Mouse (Mus musculus): ENCODE measurements around the gene Fam117a.

The Fam117a gene

DNA sequence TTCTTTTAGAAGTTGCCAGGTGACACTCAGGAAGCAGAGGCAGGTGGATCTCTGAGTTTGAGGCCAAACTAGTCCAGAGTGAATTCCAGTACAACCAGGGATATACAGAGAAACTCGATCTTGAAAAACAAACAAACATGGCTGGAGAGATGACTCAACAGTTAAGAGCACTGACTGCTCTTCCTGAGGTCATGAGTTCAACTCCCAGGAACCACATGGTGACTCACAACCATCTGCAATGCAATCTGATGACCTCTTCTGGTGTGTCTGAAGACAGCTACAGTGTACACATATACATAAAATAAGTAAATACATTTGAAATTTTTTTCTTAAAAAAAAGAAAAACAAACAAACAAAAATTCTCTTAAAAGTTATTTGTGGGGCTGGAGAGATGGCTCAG, 6.2 kb upstream of the Fam117a start:
- CTCF ChIA-PET, result no interaction called here

DNA sequence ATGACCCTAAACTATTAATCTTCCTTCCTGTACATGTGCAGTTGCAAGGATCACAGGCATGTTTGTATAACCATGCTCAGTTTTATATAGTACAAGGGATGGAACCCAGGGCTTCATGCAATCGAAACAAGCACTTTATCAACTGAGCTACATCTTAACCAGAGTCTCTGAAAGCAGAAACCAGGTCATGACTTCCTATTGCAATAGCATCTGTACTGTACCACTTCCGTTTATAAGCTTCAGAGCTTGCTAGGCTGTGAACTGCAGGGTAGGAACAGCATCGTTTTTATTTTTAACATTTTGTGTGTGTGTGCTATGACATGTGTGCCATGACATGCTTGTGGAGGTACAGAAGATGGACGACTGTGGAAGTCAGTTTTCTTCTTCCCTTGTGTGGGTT, 3.6 kb upstream of the Fam117a start:
- CTCF ChIA-PET, result no interaction called here

DNA sequence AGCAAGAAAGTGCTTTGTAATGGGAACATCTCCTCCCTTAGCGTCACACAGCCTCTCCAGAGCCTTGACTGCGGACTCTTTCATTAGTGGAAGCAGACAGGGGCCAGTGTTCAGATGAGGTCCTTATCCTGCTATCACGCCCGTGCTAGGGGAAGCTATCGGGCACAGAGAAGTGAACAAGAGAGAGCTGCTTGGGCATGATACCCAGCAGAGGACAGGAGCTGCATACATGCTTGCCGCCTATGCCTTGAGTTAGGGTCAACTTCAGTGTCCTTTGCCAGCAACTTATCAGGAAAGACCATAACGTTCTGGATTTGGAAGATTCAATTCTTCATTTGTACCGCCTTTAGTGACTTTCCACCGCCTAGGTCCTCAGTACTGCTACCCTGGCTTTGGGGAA, 3.0 kb upstream of the Fam117a start:
- CTCF ChIA-PET, result interaction anchor here (0.5 kb wide), 1 partner anchor 21 kb away, joined by 3 read pairs; no protein-coding TSS in a partner anchor

DNA sequence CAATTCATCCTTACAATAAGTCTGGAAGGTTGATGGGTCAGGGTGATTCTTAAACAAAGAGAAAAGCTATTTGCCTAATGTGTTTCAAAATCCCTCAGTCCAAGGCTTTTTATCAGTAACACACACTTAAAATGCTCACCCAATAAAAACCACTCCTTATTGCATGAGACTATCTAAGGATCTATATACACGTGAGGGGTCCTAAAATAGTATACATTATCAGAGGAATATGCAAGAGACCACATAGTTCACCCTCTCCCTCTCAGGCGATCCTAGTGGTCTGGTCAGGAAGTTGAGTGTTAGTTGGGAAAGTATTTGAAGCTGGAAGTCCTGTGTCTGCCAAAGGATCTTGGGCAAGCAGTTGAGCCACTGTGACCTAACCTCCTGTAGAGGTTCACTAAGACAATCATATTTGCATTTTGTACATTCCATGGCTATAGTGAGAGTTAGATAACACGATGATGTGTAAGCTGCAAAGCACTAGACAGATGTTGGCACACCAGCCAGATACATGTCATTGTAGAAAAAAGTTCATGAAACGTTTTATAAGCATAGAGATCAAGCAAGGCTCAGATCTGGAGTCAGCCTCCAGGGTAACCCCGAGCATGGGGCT, 2.3 kb upstream of the Fam117a start:
- CTCF ChIA-PET, result interaction anchor here (0.5 to 0.6 kb wide), 2 partner anchors 22 to 51 kb away, joined by 3 read pairs; no protein-coding TSS in a partner anchor

DNA sequence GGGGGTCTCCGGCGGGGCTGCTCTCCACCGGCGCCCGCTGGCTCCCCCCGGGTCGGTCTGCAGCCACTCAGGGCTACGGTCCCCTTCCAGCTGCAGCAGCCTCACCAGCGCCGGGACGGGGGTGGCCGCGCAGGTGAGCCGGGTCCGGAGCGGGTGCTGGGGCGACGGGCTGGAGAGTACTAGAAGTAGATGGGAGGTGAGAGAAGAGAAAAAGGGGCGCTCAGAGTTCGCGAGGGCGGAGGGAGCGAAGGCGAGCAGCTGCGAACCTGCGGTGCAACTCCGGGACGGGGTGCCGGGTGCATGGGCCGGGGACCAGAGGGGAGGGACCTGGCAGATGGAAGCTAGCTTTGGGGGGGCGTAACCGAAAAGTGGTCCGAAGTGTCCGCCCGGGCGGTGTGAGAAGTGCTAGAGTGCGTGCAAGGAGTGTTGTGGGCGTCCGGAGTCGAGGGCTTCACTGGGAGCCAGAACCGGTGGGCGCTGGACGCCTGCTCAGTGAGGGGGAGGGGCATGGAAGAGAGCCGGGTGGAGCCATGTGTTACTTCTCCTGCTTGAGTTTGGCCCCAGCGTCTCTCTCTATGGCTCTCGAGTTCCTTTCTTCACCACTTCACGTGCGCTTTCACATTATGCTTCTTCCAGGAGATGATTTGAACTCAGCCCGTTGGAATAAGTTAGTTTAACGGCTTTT, 453 bp downstream of the Fam117a start:
- CTCF ChIA-PET, result no interaction called here

DNA sequence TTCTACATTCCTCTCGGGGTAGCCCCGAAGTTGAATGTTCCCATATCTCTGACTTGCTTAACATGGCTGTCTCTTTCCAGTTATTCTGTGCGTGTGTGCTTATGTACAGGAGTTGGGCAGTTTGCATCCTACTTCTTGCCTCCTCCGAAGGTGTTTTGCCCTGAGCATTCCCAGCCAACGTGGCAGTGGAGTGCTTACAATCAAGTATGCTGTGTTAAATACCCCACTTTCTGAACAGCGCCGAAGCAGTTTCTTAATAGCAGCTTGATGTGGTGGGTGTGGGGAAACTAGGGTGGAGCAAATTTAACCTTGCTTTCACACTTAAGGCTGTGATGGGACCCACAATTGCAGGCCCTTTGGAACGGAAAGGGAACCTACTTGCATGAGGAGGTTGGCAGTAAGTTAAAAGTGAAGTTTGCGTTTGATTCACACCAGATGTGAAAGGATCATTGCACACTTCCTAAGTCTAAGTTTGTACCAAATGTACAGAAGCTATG, 1.1 kb downstream of the Fam117a start:
- CTCF ChIA-PET, result no interaction called here

DNA sequence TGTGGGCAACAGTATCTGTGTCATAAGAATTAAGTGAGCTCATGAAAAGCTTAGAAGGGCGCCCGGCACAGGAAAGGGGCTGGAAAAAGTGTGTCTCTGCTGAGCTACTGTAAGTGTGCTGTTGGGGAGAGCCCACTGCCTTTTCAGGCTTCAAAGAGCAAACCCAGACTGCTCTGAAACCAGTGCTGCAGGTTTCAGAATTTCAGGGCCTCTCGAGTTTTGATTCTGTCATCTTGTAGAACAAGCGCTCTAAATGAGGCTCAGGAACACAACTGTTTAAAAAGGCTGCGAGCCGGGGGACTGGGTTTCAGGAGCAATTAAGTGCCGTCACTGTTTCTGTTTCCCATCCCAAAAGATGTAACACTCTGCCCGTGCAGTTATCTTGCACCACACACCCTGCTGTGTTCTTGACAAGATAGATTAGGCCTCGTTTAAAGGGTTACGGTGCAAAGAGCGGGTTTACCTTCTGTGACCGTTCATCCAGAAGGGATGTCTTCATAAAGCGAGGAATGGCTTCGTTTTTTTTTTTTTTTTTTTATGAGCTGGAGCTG, 2.7 kb downstream of the Fam117a start:
- CTCF ChIA-PET, result interaction anchor here (0.7 to 1.1 kb wide), 3 partner anchors 39 to 971 kb away, joined by 3 read pairs; no protein-coding TSS in a partner anchor

DNA sequence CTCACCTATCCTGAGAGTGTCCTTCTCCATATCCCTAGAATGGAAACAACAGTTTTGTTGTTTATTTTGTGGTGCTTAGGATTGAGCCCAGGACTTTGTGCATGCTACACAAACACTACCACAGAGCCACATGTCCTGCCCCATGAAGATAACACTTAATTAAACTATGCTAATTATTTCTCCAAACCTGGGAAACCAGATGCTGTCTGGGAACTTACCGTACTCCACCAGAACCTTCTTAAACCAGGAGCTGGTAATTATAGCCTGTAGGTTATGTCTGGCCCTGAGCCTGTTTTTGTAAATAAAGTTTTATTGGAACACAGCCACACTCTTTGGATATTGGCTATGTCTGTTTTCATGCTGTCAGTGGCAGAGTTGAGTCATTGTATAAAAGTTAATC, 3.4 kb downstream of the Fam117a start:
- CTCF ChIA-PET, result interaction anchor here (1.1 kb wide), 1 partner anchor 39 kb away, joined by 3 read pairs; no protein-coding TSS in a partner anchor

DNA sequence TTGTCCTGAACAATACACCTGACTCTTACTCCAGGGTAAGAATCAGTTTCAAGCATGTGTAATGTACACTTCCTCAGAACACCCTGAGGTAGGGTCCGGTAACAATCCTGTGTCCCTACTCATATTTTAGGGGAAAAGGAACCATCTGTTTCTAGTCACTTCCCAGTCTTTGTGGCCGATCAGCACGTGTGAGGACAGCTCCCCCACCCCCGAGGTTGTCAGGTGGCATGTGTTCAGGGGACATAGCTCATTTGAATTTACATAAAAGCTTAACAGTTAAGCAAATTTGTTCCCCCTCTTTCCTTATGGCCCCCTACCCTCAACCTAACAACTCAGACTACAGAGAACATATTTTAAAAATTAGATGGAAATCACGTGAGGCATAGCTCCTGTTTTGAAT, 3.8 kb downstream of the Fam117a start:
- CTCF ChIA-PET, result interaction anchor here (1.1 kb wide), 1 partner anchor 40 kb away, joined by 3 read pairs; no protein-coding TSS in a partner anchor

DNA sequence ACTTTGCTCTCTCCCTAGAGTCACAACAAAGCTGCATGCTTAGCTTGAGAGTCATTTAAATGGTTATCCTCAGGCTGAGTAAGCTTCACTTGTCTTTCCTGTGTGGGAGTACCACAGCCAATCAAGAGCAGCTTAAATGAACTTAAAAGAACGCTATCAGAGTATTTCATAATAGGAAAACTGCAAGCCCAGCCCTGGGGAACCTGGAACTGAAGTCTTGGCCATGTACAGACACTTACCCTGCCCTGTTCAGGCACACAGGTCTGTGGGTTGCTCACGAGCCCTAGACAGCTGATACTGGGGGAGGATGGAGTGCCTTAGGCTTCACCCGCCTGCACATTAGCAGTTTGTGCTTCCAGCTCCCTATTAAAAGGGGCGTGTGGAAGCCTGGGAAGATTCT, 6.4 kb downstream of the Fam117a start:
- CTCF ChIA-PET, result interaction anchor here (0.5 kb wide), 1 partner anchor 32 kb away, joined by 3 read pairs; no protein-coding TSS in a partner anchor

DNA sequence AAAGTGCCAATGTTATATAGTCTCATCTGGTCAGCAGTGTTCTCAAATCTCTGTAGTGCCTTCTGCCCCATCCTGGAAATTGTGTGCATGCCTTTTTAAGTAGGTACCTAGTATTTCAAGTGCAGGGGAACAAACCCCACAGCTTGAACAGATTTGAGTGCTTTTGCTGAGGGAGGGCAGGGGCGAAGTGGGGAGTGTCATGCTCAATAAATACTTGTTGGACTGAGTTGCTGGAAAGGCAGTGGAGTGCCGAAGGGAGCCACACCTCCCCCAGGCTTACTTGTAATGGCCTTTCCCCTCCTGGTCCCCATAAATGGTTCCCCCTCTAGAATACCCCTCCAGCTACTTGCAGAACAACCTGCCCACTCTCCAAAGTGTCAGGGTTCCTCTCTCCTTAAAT, 7.4 kb downstream of the Fam117a start:
- CTCF ChIA-PET, result no interaction called here

DNA sequence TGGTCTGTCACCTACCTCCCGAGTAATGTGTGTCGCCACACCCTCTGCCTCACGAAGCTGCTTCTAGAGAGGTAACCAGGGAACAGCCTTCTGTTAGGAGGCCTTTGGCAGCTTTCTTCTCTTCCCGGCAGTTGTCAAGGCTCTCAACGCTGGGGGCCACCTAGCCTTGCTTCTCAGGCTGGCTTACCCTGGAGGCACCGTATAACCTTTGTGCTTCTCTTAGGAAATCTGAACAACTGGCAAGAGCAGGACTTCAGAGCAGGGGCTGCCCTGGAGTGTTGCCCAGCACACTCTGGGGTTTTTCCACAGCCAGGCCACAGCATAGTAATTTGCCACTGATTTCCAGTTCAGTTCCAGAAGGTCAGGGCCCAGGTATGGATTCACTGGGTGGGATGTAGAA, 13.5 kb downstream of the Fam117a start:
- CTCF ChIA-PET, result interaction anchor here (1.1 kb wide), 1 partner anchor 27 kb away, joined by 4 read pairs; no protein-coding TSS in a partner anchor

DNA sequence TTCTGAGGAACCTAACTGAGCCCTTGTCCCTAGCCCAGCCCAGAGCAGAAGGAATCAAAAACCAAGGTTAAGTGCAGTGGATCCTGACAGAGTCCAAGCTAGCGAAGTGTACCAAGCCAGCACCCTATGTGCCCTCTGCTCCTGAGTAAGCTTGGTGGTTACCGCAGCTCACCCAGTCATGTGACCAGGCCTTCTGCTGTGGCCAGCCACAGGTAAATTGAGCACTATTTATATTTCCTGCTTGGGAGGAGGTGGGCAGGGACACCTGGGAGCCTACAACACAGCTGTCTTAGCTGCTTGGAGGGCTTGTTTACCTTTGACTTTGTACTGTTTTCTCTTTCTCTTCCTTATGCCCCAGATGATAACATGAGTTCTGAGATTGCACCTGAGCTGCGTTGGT, 14.1 kb downstream of the Fam117a start:
- CTCF ChIA-PET, result interaction anchor here (0.9 to 1.1 kb wide), 2 partner anchors 28 to 323 kb away, joined by 4 to 11 read pairs; no protein-coding TSS in a partner anchor

DNA sequence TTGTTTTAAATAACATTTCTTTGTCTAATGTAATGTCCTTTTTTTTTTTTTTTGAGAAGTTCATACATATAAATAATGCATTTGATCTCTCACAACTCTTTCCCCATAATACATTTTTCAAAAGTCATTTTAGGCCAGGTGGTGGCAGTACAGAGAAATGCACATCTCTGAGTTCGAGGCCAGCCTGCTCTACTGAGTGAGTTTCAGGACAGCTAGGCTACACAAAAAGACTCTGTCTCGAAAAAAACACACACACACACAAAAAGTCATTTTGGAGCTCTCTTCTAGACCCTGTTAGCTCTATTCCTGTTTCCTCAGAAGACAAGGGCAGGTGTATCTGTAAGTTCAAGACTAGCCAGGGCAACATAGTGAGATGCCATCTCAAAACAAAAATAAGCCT, 15.9 kb downstream of the Fam117a start:
- CTCF ChIA-PET, result interaction anchor here (0.7 to 0.8 kb wide), 2 partner anchors 120 to 1469 kb away, joined by 4 to 9 read pairs; no protein-coding TSS in a partner anchor

DNA sequence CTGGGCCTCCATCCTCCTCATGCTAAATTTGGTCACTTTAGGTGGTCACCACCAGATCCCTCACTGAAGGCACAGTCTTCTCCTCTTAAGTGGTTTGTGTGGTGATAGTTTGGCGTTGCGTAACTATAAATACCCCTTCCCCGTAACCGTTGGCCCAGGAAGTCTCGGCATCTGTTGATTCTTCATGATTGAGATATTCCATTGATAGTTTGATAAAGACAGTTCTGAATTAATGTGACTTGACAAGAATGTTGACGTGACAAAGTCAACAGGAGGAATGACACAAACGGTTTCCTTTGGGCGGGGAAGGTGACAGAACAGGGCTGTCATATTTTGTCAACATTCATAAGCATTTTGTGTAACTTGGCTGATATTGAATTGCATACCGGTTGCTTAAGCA, 16.4 kb downstream of the Fam117a start:
- CTCF ChIA-PET, result interaction anchor here (0.7 kb wide), 1 partner anchor 1469 kb away, joined by 9 read pairs; no protein-coding TSS in a partner anchor

DNA sequence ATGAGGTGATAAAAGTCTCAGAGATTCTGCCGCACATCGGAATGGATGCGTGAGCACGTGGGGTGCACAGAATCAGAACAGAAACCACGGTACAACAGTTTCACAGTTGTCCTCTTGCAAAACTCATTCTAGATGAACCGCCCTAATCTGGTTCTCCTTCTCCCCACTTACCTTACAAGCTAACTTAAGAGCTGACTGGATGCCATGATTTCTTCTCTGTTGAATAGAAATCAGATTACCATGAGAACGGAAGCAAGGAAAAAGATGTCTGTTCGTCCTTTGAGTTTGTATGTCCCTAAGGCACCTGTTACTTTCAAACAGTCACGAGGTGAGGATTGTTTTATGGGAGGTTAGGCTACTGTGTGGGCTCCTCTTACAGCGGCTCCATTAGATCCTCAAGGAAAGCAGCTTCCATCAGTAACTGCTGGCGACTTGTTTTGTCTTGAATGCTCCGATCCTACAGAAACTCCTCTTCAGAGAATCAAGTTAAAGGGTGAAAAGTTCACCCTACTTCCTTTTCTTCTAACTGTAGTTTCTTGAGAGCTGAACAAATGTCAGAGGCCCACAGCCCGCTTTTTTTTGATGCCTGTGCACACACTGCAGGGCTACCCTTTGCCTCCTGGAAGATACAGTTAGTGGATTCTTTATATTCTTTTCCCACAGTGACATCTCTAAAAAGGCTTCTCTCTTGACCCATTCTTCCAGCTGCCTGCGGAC, 17.6 kb downstream of the Fam117a start:
- CTCF ChIA-PET, result no interaction called here

DNA sequence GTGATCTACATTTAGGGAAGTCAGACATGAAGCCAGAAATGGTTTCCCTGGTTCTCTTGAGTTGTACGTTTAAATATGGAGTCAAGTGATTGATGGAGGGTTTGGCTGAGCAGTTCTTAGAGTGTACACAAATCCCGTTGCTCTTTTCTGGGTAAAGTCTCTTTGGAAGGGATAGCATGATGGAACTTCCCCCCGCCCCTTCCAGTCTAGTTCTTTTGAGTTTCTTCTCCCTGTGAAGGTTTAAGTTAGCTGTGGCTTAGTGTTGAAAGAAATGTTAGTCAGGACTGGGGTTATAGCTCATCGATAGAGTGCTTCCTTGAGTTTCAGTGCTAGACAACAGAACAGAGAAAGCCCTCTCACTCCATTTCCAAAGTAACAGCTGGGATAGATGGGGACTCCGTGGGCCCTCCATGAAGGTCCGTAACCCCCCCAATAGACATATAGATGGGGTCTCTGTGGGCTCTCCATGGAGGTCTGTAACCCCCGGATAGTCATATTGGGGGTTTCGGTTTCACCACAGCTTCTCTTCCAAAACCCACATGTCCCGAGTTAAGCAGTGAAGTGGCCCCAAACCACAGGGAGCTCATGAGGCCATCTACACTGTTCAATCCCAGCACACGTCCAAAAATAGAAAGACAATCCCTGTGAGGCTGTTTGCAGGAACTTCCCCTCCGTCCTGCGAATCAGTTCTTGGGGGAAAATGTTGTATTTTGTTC, 18.3 kb downstream of the Fam117a start:
- CTCF ChIA-PET, result interaction anchor here (1.6 kb wide), 1 partner anchor 96 kb away, joined by 4 read pairs; no protein-coding TSS in a partner anchor

DNA sequence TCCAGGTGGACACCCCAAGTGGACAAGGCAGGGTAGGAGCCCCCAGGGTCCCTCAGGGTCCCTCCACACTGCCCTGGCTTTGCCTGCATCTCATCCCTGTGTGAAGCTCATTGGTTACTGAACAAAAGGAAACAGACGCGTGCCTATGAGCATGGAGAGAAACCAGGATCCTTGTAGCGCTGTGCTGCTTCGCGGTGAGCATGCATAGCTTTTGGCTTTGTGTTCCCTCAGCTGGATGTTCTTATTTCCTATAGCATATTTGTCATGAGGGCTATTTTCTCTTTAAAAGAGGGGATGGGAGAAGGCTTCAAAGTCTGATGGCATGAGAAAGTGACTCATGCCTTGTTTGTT, 18.8 kb downstream of the Fam117a start:
- CTCF ChIA-PET, result interaction anchor here (0.5 to 1.6 kb wide), 2 partner anchors 97 to 771 kb away, joined by 4 read pairs; no protein-coding TSS in a partner anchor

DNA sequence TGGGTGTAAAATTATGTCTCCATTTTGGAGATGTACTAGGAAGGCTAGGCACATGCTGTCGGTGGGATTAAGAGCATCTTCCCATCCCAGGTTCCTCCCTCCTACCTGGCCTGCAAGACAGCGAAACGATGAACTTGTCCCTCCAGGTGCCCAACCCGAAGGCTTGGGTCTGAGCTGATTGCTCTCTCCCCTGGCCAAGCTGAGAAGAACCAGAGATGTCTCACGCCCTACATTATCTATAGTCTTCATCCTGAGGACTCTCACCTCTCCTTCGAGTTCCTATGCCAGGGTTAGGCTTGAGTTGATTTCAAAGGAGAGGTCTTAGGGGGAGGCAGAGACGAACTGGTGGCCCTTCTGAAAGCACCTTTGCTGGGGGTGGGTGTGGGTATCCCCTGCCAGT, 19.2 kb downstream of the Fam117a start:
- CTCF ChIA-PET, result interaction anchor here (0.5 to 1.6 kb wide), 2 partner anchors 97 to 771 kb away, joined by 4 read pairs; no protein-coding TSS in a partner anchor

DNA sequence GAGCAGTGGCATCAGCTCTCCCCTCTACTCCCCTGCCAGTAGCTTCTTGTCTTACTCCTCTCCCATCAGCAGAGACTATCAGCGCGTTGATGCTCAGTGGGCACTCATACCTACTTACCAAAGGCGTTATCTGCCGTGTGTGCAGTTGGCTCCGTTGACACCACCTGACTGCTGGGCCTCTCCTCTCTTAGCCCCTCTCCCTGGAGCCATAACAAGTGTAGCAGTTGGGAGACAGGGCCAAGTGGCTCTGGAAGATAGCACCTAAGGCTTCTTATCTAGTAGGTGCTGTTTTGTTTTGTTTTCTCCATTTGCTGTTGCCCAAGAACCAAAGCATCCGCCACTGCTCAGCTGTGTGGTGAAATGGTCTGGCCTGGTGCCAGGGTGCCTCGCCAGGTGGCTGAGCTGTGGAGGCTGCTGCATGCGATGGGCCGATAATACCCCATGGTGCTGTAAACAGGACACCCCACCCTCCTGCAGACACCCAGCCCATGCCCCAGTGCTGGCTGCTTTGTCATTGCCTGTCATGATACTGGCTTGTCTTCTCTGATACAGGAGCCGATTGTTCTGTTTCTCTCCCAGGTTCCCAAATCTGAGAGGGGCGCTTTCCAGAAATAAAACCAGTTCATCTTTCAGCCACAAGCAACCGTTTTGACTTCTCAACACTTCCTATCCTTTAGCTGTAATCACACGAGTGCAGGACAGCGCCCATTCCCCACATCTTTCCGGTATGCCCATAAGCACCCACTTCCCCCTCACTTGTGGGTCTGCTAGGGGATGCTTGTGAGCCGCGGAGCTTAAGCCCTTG, 19.9 kb downstream of the Fam117a start:
- CTCF ChIA-PET, result interaction anchor here (0.5 to 1.6 kb wide), 3 partner anchors 8 to 770 kb away, joined by 3 to 4 read pairs (median 4); no protein-coding TSS in a partner anchor

Data from spleen, embryonic (tissue).